Mouse (Mus musculus) brain, embryonic 14.5 days (tissue): ENCODE measurements around the gene Ddx24.

ENCODE experiments used
- CTCF ChIP-seq: fragments of 200-500 bp; IDR thresholded peaks from 2 replicates; pipeline ENCODE4 v1.5.1; 2012; ENCODE audit warnings: inconsistent platforms, mild to moderate bottlenecking, moderate library complexity, borderline replicate concordance; ENCODE audit not compliant: insufficient read depth, insufficient read length; ENCODE audit errors: extremely low read depth
- POLR2A ChIP-seq: fragments of 200-500 bp; IDR thresholded peaks from 2 replicates; pipeline ENCODE4 v1.6.1; 2012; ENCODE audit warnings: mild to moderate bottlenecking, inconsistent platforms, borderline replicate concordance; ENCODE audit not compliant: poor library complexity, insufficient read depth, insufficient read length, severe bottlenecking; ENCODE audit errors: extremely low read depth

GRCm38 (mm10) chr12:103433986-103434731 lies 8.5 kb upstream of the Ddx24 start, which contains the start of gene Ifi27:
- TF ChIP-seq CTCF: no peak
- TF ChIP-seq POLR2A: no peak
